Mouse (Mus musculus) stomach, embryonic 15.5 days (tissue): Measurements from ENCODE around the gene Gipc3. TPM values are rescaled to one million over a fixed set of nuclear protein-coding genes. Genes with fewer than 3 reads are reported as not detected.

ENCODE experiments used
- ATAC-seq: fragments of 200-750 bp; cut with Nextera tagmentation; 2 replicates; pipeline ENCODE4 v1.8.0; 2017; ENCODE audit warnings: low read depth, moderate number of reproducible peaks, moderate TSS enrichment; ENCODE audit not compliant: insufficient read depth, low FRiP score
- H3K27ac ChIP-seq: fragments of 300-500 bp; sonication (generic); 2 replicates; pipeline ENCODE4 v1.5.1; 2015; ENCODE audit warnings: mild to moderate bottlenecking, inconsistent platforms
- H3K27me3 ChIP-seq: fragments of 300-500 bp; sonication (generic); replicated peaks from 2 replicates; pipeline ENCODE4 v1.6.1; 2015; ENCODE audit warnings: inconsistent platforms
- H3K36me3 ChIP-seq: fragments of 300-500 bp; sonication (generic); 2 replicates; pipeline ENCODE4 v1.6.1; 2015; ENCODE audit warnings: inconsistent platforms
- H3K4me1 ChIP-seq: fragments of 300-500 bp; sonication (generic); 2 replicates; pipeline ENCODE4 v1.6.1; 2015; ENCODE audit warnings: inconsistent platforms
- H3K4me2 ChIP-seq: fragments of 300-500 bp; sonication (generic); 2 replicates; pipeline ENCODE4 v1.6.1; 2015; ENCODE audit warnings: mild to moderate bottlenecking, inconsistent platforms
- H3K4me3 ChIP-seq: fragments of 300-500 bp; sonication (generic); replicated peaks from 2 replicates; pipeline ENCODE4 v1.5.1; 2015; ENCODE audit warnings: inconsistent platforms
- H3K9ac ChIP-seq: fragments of 300-500 bp; sonication (generic); 2 replicates; pipeline ENCODE4 v1.6.1; 2015; ENCODE audit warnings: inconsistent platforms
- H3K9me3 ChIP-seq: fragments of 300-500 bp; sonication (generic); 2 replicates; pipeline ENCODE4 v1.6.1; 2016; ENCODE audit warnings: inconsistent platforms
- WGBS: fragments of 180-500 bp; shearing (Covaris S2); methylation state at CpG from one replicate; pipeline ENCODE4 v1.1.7; 2015; 5-methylcytosine and 5-hydroxymethylcytosine counted together
- polyA plus RNA-seq: library from polyadenylated mRNA; unstranded; fragments of >200 nt; fragmentation: Nextera tagmentation; extraction: Ambion mirVana; gene quantifications from 2 replicates; pipeline ENCODE4 v1.2.1, GENCODE M21; 2015

Gipc3 gene
- polyA plus RNA-seq, 1 experiment from 2014 or later, result 0.04 TPM

DNA sequence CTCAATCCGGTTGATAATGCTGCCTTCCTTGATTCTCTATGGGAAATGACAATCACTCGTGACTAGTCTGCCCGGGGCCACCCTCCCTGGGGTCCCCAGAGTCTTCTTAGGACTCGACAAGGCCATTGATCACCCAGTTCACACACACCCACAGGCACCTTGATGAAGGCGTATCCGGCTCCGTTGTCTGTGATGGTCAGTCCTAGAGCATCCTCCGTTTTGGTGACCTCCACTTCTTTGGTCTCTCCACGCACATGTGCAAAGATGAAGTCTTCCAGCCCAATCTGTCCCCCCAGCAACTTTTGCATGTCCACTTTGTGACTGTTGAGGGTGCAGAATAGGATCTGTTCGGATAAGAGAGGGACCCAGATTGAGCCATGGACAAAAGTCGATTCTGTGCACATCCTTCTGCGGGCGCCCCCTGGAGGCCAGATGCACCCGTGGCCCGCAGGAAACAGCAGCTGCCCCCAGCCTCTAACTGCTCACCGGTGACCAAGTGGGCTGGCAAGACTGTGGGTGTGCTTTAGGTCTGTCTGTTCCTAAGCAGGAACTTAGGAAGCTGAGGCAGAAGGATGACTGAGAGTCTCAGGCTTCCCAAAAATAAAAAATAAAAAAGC is 1.6 kb downstream of the Gipc3 start:
- 35% methylated on average over 16 of the region's 16 CpGs for WGBS
- no peak overlapping the region for H3K27ac ChIP-seq
- no peak overlapping the region for H3K4me2 ChIP-seq
- peaks cover 13% of the 10 kb centered on the region for H3K4me1 ChIP-seq
- no peaks in the 10 kb centered on the region; the same call in 1 of the 2 replicates for H3K36me3 ChIP-seq
- H3K9ac ChIP-seq, result no peak overlapping the region
- no peaks in the 10 kb centered on the region for H3K9me3 ChIP-seq
- H3K4me3 ChIP-seq, result no peak overlapping the region
- ATAC-seq, result no peak
- H3K27me3 ChIP-seq, result peaks cover 30% of the 10 kb centered on the region

DNA sequence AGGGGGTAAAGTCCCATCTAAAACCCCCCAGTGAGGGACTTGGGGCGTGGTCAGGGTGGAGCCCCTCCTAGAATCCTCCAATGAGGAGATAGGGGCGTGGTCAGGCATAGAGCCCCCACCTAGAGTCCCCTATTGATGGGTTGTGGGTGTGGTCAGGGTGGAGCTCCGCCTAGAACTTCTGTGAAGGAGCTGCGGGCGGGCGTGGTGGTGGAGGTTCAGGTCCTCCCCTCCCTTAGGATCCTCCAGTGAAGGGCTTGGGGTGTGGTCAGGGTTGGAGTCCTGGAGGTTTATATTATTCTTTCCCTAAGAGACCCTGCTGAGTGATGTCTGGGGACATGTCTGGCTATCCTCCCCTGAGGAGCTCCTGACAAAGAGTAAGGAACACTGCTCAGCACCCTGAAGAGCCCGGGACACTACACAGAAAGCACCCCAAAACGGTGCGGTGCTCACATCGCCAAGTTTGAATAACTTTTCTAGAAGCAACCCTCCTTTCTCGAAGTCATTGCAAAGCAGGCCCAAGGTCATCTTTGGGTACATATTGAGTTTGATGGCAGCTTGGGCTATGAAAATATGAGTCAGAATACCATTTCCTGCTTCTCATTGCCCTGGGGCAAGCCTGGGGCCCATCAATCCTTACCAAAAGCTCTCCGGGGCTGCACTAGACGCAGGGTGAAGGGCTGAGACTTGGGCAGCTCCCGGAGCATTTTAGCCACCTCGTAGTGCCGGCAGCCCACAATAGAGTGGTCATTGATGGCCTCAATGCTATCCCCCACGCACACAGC is 2.3 kb downstream of the Gipc3 start:
- Histone ChIP-seq H3K4me2 (no peak overlapping the region), H3K27ac (no peak overlapping the region), H3K27me3 (peaks cover 30% of the 10 kb centered on the region), H3K4me1 (peaks cover 15% of the 10 kb centered on the region), H3K9ac (no peak overlapping the region), H3K4me3 (no peak overlapping the region), H3K36me3 (no peaks in the 10 kb centered on the region), H3K9me3 (no peaks in the 10 kb centered on the region)
- ATAC-seq, result no peak
- WGBS, result 43% methylated on average over 17 of the region's 17 CpGs

DNA sequence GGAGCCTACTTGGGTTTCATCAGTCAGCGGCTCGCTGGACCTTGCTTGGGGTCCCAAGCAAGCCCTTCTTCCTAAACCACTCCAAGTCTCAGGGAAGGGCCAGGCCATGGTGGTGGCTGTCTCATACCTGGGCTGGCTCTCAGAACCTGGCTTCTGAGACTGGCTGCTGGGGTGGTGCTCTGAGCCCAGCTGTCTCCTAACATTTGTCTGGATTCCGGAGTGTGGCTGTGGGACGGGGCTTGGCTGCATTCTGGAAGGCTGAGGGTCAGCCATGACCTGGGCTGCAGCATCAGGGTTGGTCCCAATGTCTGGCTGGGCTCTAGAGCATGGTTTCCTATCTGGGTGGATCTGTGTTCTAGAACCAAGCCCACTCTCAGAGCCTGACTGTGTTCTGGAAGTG is 6.5 kb downstream of the Gipc3 start:
- H3K9ac ChIP-seq, result no peak overlapping the region
- 81% methylated on average over 4 of the region's 4 CpGs for WGBS
- no peaks in the 10 kb centered on the region for H3K36me3 ChIP-seq
- H3K4me2 ChIP-seq, result no peak overlapping the region
- ATAC-seq, result no peak
- H3K27ac ChIP-seq, result peak overlapping the region; percentile 86
- H3K4me3 ChIP-seq, result no peak overlapping the region
- H3K9me3 ChIP-seq, result no peaks in the 10 kb centered on the region
- H3K4me1 ChIP-seq, result peaks cover 38% of the 10 kb centered on the region
- 0 out of 2 replicates have a peak, but pooled peaks cover 14% of the 10 kb centered on the region for H3K27me3 ChIP-seq

DNA sequence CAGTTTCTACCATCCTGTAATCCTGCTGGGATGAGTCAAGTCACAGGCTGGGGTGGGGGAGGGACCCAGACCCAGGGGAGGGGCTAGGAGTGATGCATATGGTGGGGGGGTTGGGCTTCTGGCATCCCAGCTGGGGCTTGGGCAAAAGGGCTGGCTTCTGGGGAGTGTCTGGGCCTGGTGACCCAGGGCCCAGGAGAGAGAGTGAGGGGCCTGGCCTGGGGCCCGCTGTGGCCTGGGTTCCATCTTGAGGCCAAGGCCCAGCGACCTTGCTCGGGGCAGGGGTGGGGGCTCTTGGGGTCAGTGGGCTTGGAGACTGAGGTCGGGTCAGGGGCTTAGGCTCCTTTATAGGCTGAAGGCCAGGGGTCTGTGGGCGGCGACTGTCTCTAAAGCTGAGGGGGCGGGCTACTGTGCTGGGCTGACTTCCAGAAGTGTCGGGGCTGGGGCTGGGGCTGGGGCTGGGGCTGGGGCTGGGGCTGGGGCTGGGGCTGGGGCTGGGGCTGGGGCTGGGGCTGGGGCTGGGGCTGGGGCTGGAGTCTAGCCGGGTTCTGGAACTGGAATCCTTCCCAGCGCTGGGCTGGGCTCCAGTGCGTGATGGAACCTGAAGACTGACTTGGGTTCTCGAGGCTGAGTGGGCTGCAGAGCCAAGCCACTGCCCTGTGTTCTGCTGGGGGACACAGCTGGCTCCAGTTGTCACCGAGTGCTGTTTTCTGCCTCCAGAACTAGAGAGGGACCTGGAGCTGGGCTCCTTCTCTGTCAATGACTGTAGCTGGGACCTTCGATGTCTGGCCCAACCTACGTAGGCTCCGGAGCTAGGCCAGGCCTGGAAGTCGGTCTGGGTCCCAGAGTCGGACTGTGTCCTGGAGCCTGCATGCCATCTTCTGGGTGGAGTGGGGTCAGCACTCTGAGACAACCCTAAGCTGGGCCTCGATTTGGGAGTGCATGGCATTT is 7.4 kb downstream of the Gipc3 start:
- Histone ChIP-seq H3K4me1 (peaks cover 41% of the 10 kb centered on the region), H3K36me3 (no peaks in the 10 kb centered on the region), H3K9me3 (no peaks in the 10 kb centered on the region), H3K27ac (peak overlapping the region; percentile 94), H3K4me3 (no peak overlapping the region), H3K27me3 (0 out of 2 replicates have a peak, but pooled peaks cover 14% of the 10 kb centered on the region), H3K9ac (no peak overlapping the region), H3K4me2 (peak overlapping the region; percentile 40)
- WGBS, result 34% methylated on average over 16 of the region's 19 CpGs
- peak; percentile 54 for ATAC-seq

DNA sequence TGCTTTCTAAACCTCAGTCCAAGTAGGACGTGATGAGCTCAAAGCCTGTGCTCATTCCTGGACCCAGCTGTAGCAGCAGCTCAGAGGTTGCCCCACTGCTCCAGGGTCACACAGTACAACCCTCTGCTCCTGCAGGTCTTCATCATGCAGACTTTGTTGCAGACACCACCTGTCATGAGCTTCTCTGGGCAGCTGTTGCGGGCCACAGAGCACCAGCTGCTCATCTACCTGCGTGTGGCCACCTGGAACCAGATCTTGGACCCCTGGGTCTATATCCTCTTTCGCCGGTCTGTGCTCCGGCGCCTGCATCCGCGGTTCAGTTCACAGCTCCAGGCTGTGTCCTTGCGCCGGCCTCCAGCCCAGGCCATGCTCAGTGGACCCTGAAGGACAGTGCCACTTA is 8.7 kb downstream of the Gipc3 start:
- no peak for ATAC-seq
- Histone ChIP-seq H3K27ac (peak overlapping the region; percentile 94), H3K27me3 (0 out of 2 replicates have a peak, but pooled peaks cover 14% of the 10 kb centered on the region), H3K9ac (no peak overlapping the region), H3K4me3 (no peak overlapping the region), H3K4me1 (peaks cover 49% of the 10 kb centered on the region), H3K4me2 (no peak overlapping the region), H3K9me3 (no peaks in the 10 kb centered on the region), H3K36me3 (no peaks in the 10 kb centered on the region)
- WGBS, result 71% methylated on average over 11 of the region's 11 CpGs

DNA sequence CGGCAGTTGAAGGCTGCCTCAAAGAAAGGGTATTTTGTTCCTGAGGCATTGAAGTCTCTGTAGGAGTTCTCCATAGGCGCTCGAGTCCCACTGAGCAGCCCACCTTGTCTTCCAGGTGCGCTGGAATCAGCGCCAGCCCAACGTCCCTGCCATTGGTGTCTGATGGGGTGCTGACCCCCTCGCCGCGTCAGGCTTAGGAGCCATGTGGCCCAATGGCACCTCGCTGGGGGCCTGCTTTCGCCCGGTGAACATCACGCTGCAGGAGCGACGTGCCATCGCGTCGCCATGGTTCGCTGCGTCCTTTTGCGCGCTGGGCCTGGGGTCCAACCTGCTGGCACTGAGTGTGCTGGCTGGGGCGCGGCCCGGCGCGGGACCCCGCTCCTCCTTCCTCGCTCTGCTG is 10.8 kb downstream of the Gipc3 start:
- 0 out of 2 replicates have a peak, but pooled peaks cover under 1% of the 10 kb centered on the region for H3K36me3 ChIP-seq
- no peak overlapping the region for H3K4me3 ChIP-seq
- H3K4me1 ChIP-seq, result peaks cover 65% of the 10 kb centered on the region
- H3K4me2 ChIP-seq, result no peak overlapping the region; the same call in 1 of the 2 replicates
- no peak overlapping the region for H3K9ac ChIP-seq
- 0 out of 2 replicates have a peak, but pooled peaks cover 6% of the 10 kb centered on the region for H3K27me3 ChIP-seq
- 43% methylated on average over 29 of the region's 29 CpGs for WGBS
- H3K9me3 ChIP-seq, result no peaks in the 10 kb centered on the region
- H3K27ac ChIP-seq, result no peak overlapping the region
- no peak for ATAC-seq

DNA sequence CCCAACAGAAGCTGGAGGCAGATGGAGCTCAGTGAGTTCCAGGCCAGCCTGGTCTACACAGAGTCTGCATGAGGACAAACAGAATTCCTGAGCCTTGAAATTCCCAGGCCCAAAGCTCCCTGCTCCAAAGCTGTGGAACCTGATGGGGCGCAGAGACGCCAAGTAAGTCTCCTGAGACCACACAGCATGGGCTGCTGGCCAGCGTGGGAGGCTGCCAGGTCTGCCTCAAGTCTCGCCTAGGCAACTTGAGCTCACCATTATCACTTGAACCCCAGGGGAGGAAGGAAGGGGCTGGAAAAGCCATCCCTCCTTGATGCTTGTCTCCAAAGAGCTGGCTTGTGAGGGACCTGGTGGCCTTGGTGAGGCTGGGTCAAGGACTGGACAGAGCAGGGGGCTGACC is 13.1 kb downstream of the Gipc3 start:
- Histone ChIP-seq H3K27ac (peak overlapping the region; percentile 95), H3K4me1 (peaks cover 54% of the 10 kb centered on the region), H3K27me3 (0 out of 2 replicates have a peak, but pooled peaks cover 5% of the 10 kb centered on the region), H3K9ac (no peak overlapping the region), H3K36me3 (peaks cover 22% of the 10 kb centered on the region), H3K9me3 (no peaks in the 10 kb centered on the region), H3K4me2 (peak overlapping the region; percentile 56), H3K4me3 (peak overlapping the region; percentile 35)
- 58% methylated on average over 4 of the region's 4 CpGs for WGBS
- no peak for ATAC-seq

DNA sequence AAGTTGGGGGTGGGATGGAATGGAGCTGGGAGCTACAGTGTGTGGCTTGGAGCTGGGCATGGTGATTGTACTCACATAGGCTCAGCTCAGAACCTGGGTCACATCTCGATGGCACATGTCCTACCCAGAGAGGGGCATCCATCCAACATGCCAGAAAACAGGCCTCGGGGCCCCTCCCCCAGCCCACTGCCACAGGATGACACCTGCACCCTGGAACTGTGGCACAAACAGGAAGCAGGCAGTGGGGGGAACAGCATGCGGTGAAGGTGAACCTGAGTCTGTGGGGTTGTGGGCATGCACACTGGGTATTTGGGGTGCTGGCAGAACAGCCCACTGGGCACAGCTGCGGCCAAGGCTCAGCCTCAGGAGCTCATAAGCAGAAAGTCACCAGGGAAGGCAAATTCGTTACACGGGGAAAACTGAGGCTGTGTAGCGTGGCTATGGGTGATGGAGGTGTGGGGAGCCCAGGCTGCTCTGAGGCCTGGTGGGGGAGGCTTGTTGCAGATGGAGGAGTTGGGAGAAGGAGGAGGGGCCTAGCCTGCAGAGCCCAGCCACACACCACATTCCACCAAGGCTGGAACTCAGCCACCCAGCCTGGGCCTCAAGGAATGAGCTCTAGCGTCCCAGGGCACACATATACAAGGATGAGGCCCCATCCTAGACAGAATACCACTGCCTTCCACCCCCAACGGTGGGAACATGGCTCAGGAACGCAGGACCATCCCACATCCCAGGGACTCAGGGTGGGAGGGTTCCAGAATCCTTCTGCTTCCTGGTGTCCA is 13.7 kb downstream of the Gipc3 start:
- ATAC-seq, result peak; percentile 74

DNA sequence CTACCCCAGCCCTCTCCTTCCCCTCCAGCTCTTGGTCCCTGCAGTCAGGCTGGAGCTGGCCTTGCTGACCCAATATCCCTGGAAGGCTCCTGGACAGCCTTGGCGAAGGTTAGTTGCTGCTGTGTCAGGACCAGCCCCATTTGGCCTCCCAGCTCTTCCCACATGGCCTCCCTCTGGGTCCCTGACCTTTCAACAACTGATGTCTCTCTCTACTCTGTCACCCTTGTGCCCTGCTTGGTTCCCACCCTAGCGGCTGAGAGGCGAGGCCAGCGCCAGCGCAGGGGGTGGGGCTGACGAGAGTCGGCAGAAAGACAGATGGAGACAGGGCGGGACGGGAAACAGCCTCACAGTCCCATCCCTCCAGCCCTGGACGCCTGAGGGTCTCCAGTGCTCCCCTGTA is 14.7 kb downstream of the Gipc3 start, which contains the start of gene Tbxa2r:
Tbxa2r (plus strand) TSS at position 346 of the 400 bp plus-strand sequence.
- peak within 1 kb of the TSS; percentile 35 for H3K4me3 ChIP-seq

More for the DNA sequence above, 13.7 kb downstream of the Gipc3 start:
- Histone ChIP-seq H3K27ac (peak overlapping the region; percentile 95), H3K9ac (peak overlapping the region; percentile 38; the same call in 1 of the 2 replicates), H3K4me1 (peaks cover 48% of the 10 kb centered on the region), H3K36me3 (peaks cover 28% of the 10 kb centered on the region), H3K4me3 (peak overlapping the region; percentile 35), H3K27me3 (0 out of 2 replicates have a peak, but pooled peaks cover 5% of the 10 kb centered on the region), H3K4me2 (peak overlapping the region; percentile 56), H3K9me3 (no peaks in the 10 kb centered on the region)
- 43% methylated on average over 10 of the region's 10 CpGs for WGBS

DNA sequence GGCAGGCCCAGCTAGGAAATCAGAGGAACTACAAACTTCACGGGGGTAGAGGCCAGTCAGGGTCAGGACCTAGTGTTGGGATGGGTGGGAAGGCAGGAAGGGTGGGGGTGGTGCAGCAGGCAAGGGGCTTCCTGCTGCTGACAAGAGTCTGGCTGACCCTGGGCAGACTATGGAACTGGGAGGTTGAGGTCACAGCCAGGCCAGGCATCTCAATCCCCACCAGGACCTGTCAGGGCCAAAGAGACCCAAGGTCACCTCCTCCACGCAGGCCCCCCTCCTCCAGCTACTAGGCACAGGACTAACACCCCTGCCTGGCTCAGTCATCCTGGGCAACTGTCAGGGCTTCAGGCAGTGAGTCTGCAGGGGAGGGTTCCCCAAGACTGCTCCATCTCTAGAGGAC is 15.1 kb downstream of the Gipc3 start:
- Histone ChIP-seq H3K9ac (peak overlapping the region; percentile 12; the same call in 1 of the 2 replicates), H3K9me3 (no peaks in the 10 kb centered on the region), H3K27me3 (0 out of 2 replicates have a peak, but pooled peaks cover 3% of the 10 kb centered on the region), H3K27ac (peak overlapping the region; percentile 95), H3K36me3 (peaks cover 42% of the 10 kb centered on the region), H3K4me1 (peaks cover 45% of the 10 kb centered on the region), H3K4me3 (no peak overlapping the region), H3K4me2 (no peak overlapping the region)
- ATAC-seq, result no peak
- 19% methylated on average over 2 of the region's 2 CpGs for WGBS

More for the DNA sequence above, 14.7 kb downstream of the Gipc3 start, which contains the start of gene Tbxa2r:
- peak within 1 kb of the TSS; percentile 38; the same call in 1 of the 2 replicates for H3K9ac ChIP-seq
- peak; percentile 16; the same call in 1 of the 2 replicates for ATAC-seq
- no peaks in the 10 kb centered on the region for H3K9me3 ChIP-seq
- WGBS, result 15% methylated on average over 10 of the region's 10 CpGs
- peaks cover 38% of the 10 kb centered on the region for H3K36me3 ChIP-seq
- peak within 1 kb of the TSS; percentile 95 for H3K27ac ChIP-seq
- H3K27me3 ChIP-seq, result 0 out of 2 replicates have a peak, but pooled peaks cover 5% of the 10 kb centered on the region
- H3K4me1 ChIP-seq, result peaks cover 47% of the 10 kb centered on the region
- H3K4me2 ChIP-seq, result peak within 1 kb of the TSS; percentile 56
